Mouse (Mus musculus) liver, embryonic 15.5 days (tissue): ENCODE results near the gene Sox14. TPM values are rescaled to one million over a fixed set of nuclear protein-coding genes. Genes with fewer than 3 reads are reported as not detected.

Experiments used
- ATAC-seq: fragments of 200-750 bp; cut with Nextera tagmentation; 2 replicates; pipeline ENCODE4 v1.8.0; 2017; ENCODE audit warnings: moderate number of reproducible peaks, mild to moderate bottlenecking, moderate library complexity; ENCODE audit not compliant: insufficient read depth
- H3K27ac ChIP-seq: fragments of 300-500 bp; sonication (generic); replicated peaks from 2 replicates; pipeline ENCODE4 v1.5.1; 2015; ENCODE audit warnings: mild to moderate bottlenecking, inconsistent platforms
- H3K27me3 ChIP-seq: fragments of 300-500 bp; sonication (generic); 2 replicates; pipeline ENCODE4 v1.6.1; 2015; ENCODE audit warnings: mild to moderate bottlenecking, inconsistent platforms
- H3K36me3 ChIP-seq: fragments of 300-500 bp; sonication (generic); replicated peaks from 2 replicates; pipeline ENCODE4 v1.6.1; 2015; ENCODE audit warnings: moderate library complexity, mild to moderate bottlenecking, inconsistent platforms
- H3K4me1 ChIP-seq: fragments of 300-500 bp; sonication (generic); replicated peaks from 2 replicates; pipeline ENCODE4 v1.6.1; 2015; ENCODE audit warnings: inconsistent platforms
- H3K4me2 ChIP-seq: fragments of 300-500 bp; sonication (generic); 2 replicates; pipeline ENCODE4 v1.6.1; 2015; ENCODE audit warnings: moderate library complexity, mild to moderate bottlenecking, inconsistent platforms
- H3K4me3 ChIP-seq: fragments of 300-500 bp; sonication (generic); replicated peaks from 2 replicates; pipeline ENCODE4 v1.5.1; 2015; ENCODE audit warnings: mild to moderate bottlenecking, inconsistent platforms
- H3K9ac ChIP-seq: fragments of 300-500 bp; sonication (generic); 2 replicates; pipeline ENCODE4 v1.6.1; 2015; ENCODE audit warnings: moderate library complexity, mild to moderate bottlenecking, inconsistent platforms
- H3K9me3 ChIP-seq: fragments of 300-500 bp; sonication (generic); replicated peaks from 2 replicates; pipeline ENCODE4 v1.6.1; 2016; ENCODE audit warnings: inconsistent platforms
- WGBS: fragments of 180-500 bp; shearing (Covaris S2); methylation state at CpG from one replicate; pipeline ENCODE4 v1.1.7; 2015; ENCODE audit warnings: mixed read lengths; ENCODE audit not compliant: insufficient replicate concordance; 5-methylcytosine and 5-hydroxymethylcytosine counted together
- polyA plus RNA-seq: library from polyadenylated mRNA; unstranded; fragments of >200 nt; fragmentation: Nextera tagmentation; extraction: Ambion mirVana; gene quantifications from 2 replicates; pipeline ENCODE4 v1.2.1, GENCODE M21; 2015

Sox14 gene
- polyA plus RNA-seq, 1 experiment from 2014 or later, result not detected

DNA sequence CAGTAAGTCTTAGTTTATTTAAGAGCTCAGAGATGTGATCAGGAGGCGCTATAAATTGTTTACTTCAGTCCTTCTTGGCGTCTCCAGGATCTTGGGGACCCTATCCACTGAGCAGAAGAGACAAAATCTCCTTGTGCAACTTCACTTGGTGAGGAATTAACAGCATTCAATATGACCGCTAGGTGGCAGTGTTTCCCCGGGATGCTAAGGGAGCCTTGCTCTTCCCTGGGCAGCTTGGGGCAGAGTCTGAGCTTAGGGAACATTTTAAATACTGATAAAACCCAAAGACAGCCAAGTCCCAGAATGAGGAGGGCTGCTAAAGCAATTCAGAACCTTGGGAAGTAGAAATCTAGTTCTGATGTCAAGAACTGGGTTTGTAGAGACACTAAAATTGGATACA, 29.1 kb downstream of the Sox14 start:
- under 1% methylated on average over 4 of the region's 4 CpGs for WGBS
- H3K27ac ChIP-seq, result no peak overlapping the region
- no peak overlapping the region for H3K4me2 ChIP-seq
- H3K36me3 ChIP-seq, result no peaks in the 10 kb centered on the region
- H3K27me3 ChIP-seq, result no peaks in the 10 kb centered on the region
- H3K4me3 ChIP-seq, result no peak overlapping the region
- H3K9me3 ChIP-seq, result no peaks in the 10 kb centered on the region
- H3K4me1 ChIP-seq, result no peaks in the 10 kb centered on the region
- H3K9ac ChIP-seq, result no peak overlapping the region
- no peak for ATAC-seq

- ATAC-seq, result no peak
- no peaks in the 10 kb centered on the region for H3K9me3 ChIP-seq
- no peaks in the 10 kb centered on the region for H3K4me1 ChIP-seq
- H3K4me2 ChIP-seq, result no peak overlapping the region
- H3K27me3 ChIP-seq, result no peaks in the 10 kb centered on the region
- H3K27ac ChIP-seq, result no peak overlapping the region
- no peak overlapping the region for H3K4me3 ChIP-seq
- H3K9ac ChIP-seq, result no peak overlapping the region
- 68% methylated on average over 3 of the region's 3 CpGs for WGBS
- H3K36me3 ChIP-seq, result no peaks in the 10 kb centered on the region
These were observed 36.6 kb downstream of the Sox14 start for GRCm38 (mm10) chr9:99839367-99839766.

GRCm38 (mm10) chr9:99838877-99839276, 37.1 kb downstream of the Sox14 start:
- Histone ChIP-seq H3K9ac (no peak overlapping the region), H3K4me3 (no peak overlapping the region), H3K4me2 (no peak overlapping the region), H3K27ac (no peak overlapping the region), H3K27me3 (no peaks in the 10 kb centered on the region), H3K9me3 (no peaks in the 10 kb centered on the region), H3K36me3 (no peaks in the 10 kb centered on the region), H3K4me1 (no peaks in the 10 kb centered on the region)
- 60% methylated on average over 7 of the region's 7 CpGs for WGBS
- ATAC-seq, result no peak

- Histone ChIP-seq H3K4me1 (no peaks in the 10 kb centered on the region), H3K27ac (no peak overlapping the region), H3K4me3 (no peak overlapping the region), H3K27me3 (no peaks in the 10 kb centered on the region), H3K9ac (no peak overlapping the region), H3K9me3 (no peaks in the 10 kb centered on the region), H3K4me2 (no peak overlapping the region), H3K36me3 (no peaks in the 10 kb centered on the region)
- WGBS, result 62% methylated on average over 12 of the region's 12 CpGs
- no peak for ATAC-seq
These were observed 39.3 kb downstream of the Sox14 start for GRCm38 (mm10) chr9:99836707-99837106.

DNA sequence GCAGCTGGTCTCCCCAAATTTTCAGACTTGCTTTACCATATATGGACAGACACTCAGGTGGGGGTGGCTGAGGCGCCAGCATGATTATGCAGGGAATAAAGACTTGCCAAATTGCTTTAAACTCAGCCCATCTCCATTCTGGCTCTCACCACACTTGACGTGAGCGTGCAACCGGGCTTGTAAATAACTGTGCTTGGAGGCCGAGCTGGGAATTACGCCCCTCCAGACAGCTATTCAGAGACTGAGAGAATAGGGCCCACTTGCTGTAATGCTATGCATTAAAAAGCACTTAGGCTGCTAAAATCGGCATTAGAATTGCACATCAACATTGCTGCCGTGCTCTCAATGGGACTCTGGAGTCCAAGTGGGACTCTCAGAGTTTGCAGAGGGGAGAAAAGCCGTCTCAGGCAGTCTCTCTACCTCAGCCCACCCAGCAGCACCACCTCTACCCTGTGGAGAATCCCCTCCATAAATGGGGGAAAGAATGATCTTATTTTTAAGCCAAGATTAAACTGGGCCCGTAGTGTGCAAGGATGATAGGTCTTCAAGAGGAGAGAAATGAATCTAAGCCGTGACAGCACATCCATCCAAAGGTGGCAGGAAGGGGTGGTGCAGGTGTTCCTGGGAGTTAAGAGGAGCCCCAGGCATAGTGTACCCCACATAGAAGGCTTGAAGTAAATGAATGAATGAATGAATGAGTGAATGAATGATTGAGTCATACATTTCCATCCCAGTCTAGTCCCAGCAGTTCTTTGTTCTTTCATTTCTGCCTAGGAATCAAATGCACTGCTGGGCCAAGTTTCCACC, 40.1 kb downstream of the Sox14 start:
- H3K36me3 ChIP-seq, result no peaks in the 10 kb centered on the region
- H3K4me3 ChIP-seq, result no peak overlapping the region
- H3K9me3 ChIP-seq, result no peaks in the 10 kb centered on the region
- H3K27ac ChIP-seq, result no peak overlapping the region
- 61% methylated on average over 11 of the region's 11 CpGs for WGBS
- no peaks in the 10 kb centered on the region for H3K27me3 ChIP-seq
- no peaks in the 10 kb centered on the region for H3K4me1 ChIP-seq
- ATAC-seq, result no peak
- H3K9ac ChIP-seq, result no peak overlapping the region
- no peak overlapping the region for H3K4me2 ChIP-seq

Other genes starting within 250 kb of the Sox14 start
- 0.78 and 0.89 TPM in 2 replicates for gene Dzip1l, start 246.7 kb downstream of the Sox14 start, polyA plus RNA-seq
- 0.05 and 0.09 TPM in 2 replicates for gene Cldn18, start 158.9 kb downstream of the Sox14 start, polyA plus RNA-seq